24 mouse cellular contexts compared by ENCODE assay signal in the genomic region with DNA sequence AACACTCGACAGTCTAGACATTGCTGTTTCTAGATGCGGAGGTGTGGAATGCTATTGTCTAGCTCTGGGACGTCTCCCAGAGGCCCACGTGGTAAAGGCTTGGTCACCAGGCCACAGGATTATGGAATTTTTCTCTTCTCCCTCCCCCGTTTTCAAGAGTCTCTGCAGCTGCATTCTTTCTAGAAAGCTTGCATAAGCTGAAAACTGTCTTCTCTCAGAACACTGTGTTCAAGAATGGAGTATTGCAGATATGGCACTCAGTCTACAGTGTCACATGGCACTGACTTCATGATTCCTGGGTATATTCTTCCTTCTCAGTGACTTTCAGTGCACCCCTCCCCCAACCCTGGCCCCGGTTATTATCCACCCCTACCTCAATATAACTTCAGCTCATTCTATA.
DNase-seq lines count a peak whose midpoint lies in the region; ATAC-seq and TF ChIP-seq lines count a peak whose summit lies in the region.
"Had no signal": no experiment of that assay in that cellular context is flagged by ENCODE, and none has a peak within 500 bp of the region (broad histone marks: within the 10 kb centered on the region; RNA-seq: fewer than 3 reads in every experiment).

No protein-coding gene starts in this region.

- H3K9me3 ChIP-seq in lung, embryonic 16.5 days (ENCODE audit: control insufficient read depth, low read length), result no peaks in the 10 kb centered on the region
- H3K9me3 ChIP-seq: embryonic facial prominence, embryonic 12.5 days; embryonic facial prominence, embryonic 15.5 days; forebrain, embryonic 15.5 days; heart, embryonic 12.5 days; heart, embryonic 15.5 days; hindbrain, embryonic 10.5 days; hindbrain, embryonic 13.5 days had no signal

- H3K4me1 ChIP-seq in lung, embryonic 16.5 days (replicated peaks; ENCODE audit: control insufficient read depth, insufficient read depth, low read length), result no peaks in the 10 kb centered on the region; the same call in 1 of the 2 replicates
- no peaks in the 10 kb centered on the region for H3K4me1 ChIP-seq in lung, adult 2 months (ENCODE audit: control insufficient read depth, insufficient read depth, low read length)
- H3K4me1 ChIP-seq: embryonic facial prominence, embryonic 12.5 days; embryonic facial prominence, embryonic 15.5 days; forebrain, embryonic 15.5 days; heart, embryonic 12.5 days; heart, embryonic 15.5 days; hindbrain, embryonic 10.5 days; hindbrain, embryonic 13.5 days had no signal

- H3K36me3 ChIP-seq in lung, embryonic 16.5 days (ENCODE audit: control insufficient read depth, insufficient read depth, low read length), result no peaks in the 10 kb centered on the region
- H3K36me3 ChIP-seq: embryonic facial prominence, embryonic 15.5 days; forebrain, embryonic 15.5 days; heart, embryonic 12.5 days; heart, embryonic 15.5 days; hindbrain, embryonic 10.5 days; hindbrain, embryonic 13.5 days had no signal

- no peak for DNase-seq in gastrocnemius, adult 2 months
- DNase-seq in gastrocnemius, adult 18-20 months (ENCODE audit: low spot score), result no peak
- no peak for DNase-seq in lung, adult 2 months
- DNase-seq in lung, postnatal 14 days, result peak; percentile 21
- DNase-seq in kidney, adult 9 months, result no peak
- DNase-seq: adrenal gland, adult 2 months; adrenal gland, postnatal 14 days; cerebellum, adult 11 months; cerebellum, adult 2 months; cerebellum, adult 9-11 months; cerebellum, postnatal 25 days; gastrocnemius, postnatal 36 days had no signal

- no peak for TF ChIP-seq POLR2A in lung, adult 2 months (IDR thresholded peaks at IDR 0.05; ENCODE audit: borderline replicate concordance, extremely low read depth, low read depth, low read length)

- TF ChIP-seq CTCF in gastrocnemius, adult 2 months (IDR thresholded peaks at IDR 0.05), result no peak
- no peak for TF ChIP-seq CTCF in lung, adult 2 months (IDR thresholded peaks at IDR 0.05; ENCODE audit: insufficient read depth, low read length)

- H3K9ac ChIP-seq in lung, embryonic 16.5 days (ENCODE audit: low read length), result no peak overlapping the region
- H3K9ac ChIP-seq: embryonic facial prominence, embryonic 12.5 days; embryonic facial prominence, embryonic 15.5 days; forebrain, embryonic 15.5 days; heart, embryonic 12.5 days; heart, embryonic 15.5 days; hindbrain, embryonic 13.5 days had no signal

- H3K27me3 ChIP-seq in lung, embryonic 16.5 days (ENCODE audit: control insufficient read depth, insufficient read depth, low read depth, low read length), result no peaks in the 10 kb centered on the region
- H3K27me3 ChIP-seq: embryonic facial prominence, embryonic 12.5 days; embryonic facial prominence, embryonic 15.5 days; forebrain, embryonic 15.5 days; heart, embryonic 12.5 days; heart, embryonic 15.5 days; hindbrain, embryonic 13.5 days; Patski had no signal

- intact Hi-C loops in gastrocnemius, adult 2 months (cut with DNase I), result loop anchor here (10.0 kb wide), 1 partner anchor 99 kb away; no protein-coding TSS in a partner anchor

- whole genome bisulfite sequencing in lung, embryonic 16.5 days, result 55% methylated on average over 6 of the region's 6 CpGs
- 69% methylated on average over 6 of the region's 6 CpGs for WGBS in lung, adult 2 months

- H3K27ac ChIP-seq in gastrocnemius, adult 2 months, result peak overlapping the region; percentile 28; the same call in 1 of the 2 replicates
- no peak overlapping the region for H3K27ac ChIP-seq in lung, embryonic 16.5 days (ENCODE audit: low read length)
- H3K27ac ChIP-seq: embryonic facial prominence, embryonic 12.5 days; embryonic facial prominence, embryonic 15.5 days; forebrain, embryonic 15.5 days; heart, embryonic 15.5 days; hindbrain, embryonic 10.5 days; hindbrain, embryonic 13.5 days; hindbrain, postnatal 0 days had no signal

- H3K4me3 ChIP-seq in gastrocnemius, adult 2 months, result no peak overlapping the region
- no peak overlapping the region for H3K4me3 ChIP-seq in lung, embryonic 16.5 days (ENCODE audit: low read length)
- no peak overlapping the region for H3K4me3 ChIP-seq in lung, adult 2 months (replicated peaks; ENCODE audit: extremely low read depth, low read depth, low read length)
- H3K4me3 ChIP-seq: embryonic facial prominence, embryonic 12.5 days; embryonic facial prominence, embryonic 15.5 days; forebrain, embryonic 15.5 days; heart, embryonic 12.5 days; heart, embryonic 15.5 days; hindbrain, embryonic 10.5 days; hindbrain, embryonic 13.5 days had no signal

- H3K4me2 ChIP-seq in lung, embryonic 16.5 days (ENCODE audit: low read depth, low read length), result no peak overlapping the region
- H3K4me2 ChIP-seq: embryonic facial prominence, embryonic 12.5 days; embryonic facial prominence, embryonic 15.5 days; forebrain, embryonic 15.5 days; heart, embryonic 12.5 days; heart, embryonic 15.5 days; hindbrain, embryonic 13.5 days had no signal

- peak; percentile 36 for ATAC-seq in lung, embryonic 16.5 days (ENCODE audit: low read depth)
- ATAC-seq in activated CD4-positive, CD25-positive, alpha-beta regulatory T cell, adult 4 months, result no peak
- ATAC-seq: forebrain, embryonic 15.5 days; hindbrain, postnatal 0 days; inflammation-experienced regulatory T-cells, adult 6 months; Patski had no signal
